Mouse (Mus musculus): Measurements from ENCODE around the gene Cacna1i.

DNA sequence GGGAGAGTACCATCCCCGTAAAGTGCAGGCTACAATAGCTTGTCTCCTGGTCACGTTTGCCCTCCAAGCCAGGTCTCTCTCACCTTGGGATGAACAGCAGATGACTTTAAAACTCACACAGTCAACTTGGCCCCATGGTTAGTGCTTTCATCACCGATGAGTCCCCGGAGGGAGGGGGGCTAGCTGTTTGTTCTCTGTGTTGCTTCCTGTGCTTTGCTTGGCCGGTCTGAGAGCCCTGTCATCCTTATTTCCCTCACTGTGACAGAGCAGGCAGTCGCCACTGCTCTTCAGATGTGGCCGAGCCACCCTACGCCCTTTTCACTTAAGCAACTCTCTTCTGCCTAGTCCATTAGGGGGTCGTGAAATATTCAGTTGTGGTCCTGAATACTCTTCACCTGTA is 38.7 kb downstream of the Cacna1i start:
- TF ChIP-seq POLR2A (IDR thresholded peaks at IDR 0.05; ENCODE audit: borderline replicate concordance, extremely low read depth, insufficient read depth, insufficient read length, poor library complexity, severe bottlenecking): no peak
- no peak for TF ChIP-seq CTCF (IDR thresholded peaks at IDR 0.05; ENCODE audit: borderline replicate concordance, extremely low read depth, insufficient read depth, insufficient read length)
